ENCODE assay signal across 17 mouse cellular contexts in the genomic region with DNA sequence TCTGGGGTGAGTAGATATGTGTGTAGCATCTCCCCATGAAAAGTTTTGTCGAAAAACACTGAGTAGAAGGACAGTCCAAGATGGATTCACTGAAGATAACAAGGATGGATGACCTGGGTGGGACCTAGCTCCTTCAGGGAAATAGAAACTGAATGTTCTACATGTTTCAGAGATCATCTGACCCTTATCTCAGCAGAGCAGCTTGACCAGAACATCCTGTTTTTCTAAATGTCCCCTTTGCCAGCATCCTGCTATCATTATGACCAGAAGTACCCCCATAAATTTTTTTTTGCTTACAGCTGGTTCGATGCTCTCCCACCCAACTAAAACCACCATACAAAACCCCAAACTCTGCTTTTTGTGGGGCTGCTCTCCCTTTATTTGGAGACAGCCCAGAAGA. TPM values are rescaled to one million over a fixed set of nuclear protein-coding genes. Genes with fewer than 3 reads are reported as not detected.
DNase-seq lines count a peak whose midpoint lies in the region; ATAC-seq and TF ChIP-seq lines count a peak whose summit lies in the region.
"Had no signal": no experiment of that assay in that cellular context is flagged by ENCODE, and none has a peak within 500 bp of the region (broad histone marks: within the 10 kb centered on the region; RNA-seq: fewer than 3 reads in every experiment).

No protein-coding gene starts in this region.

- no peaks in the 10 kb centered on the region for H3K9me3 ChIP-seq in lung, postnatal 0 days (ENCODE audit: low read length)
- no peaks in the 10 kb centered on the region for H3K9me3 ChIP-seq in liver, embryonic 14.5 days (ENCODE audit: control insufficient read depth, low read length)
- H3K9me3 ChIP-seq in intestine, embryonic 16.5 days (ENCODE audit: control insufficient read depth, low read length) = no peaks in the 10 kb centered on the region
- H3K9me3 ChIP-seq: forebrain, embryonic 10.5 days; intestine, embryonic 15.5 days; limb, embryonic 15.5 days; midbrain, embryonic 12.5 days had no signal

- H3K4me1 ChIP-seq in lung, postnatal 0 days (ENCODE audit: insufficient read depth, low read depth, low read length) = no peaks in the 10 kb centered on the region
- H3K4me1 ChIP-seq in liver, embryonic 14.5 days (replicated peaks; ENCODE audit: control insufficient read depth in 2 of 2, insufficient read depth in 2 of 2, low read length in 1 of 2) = peaks cover 10 to 13% of the 10 kb centered on the region in 2 experiments
- H3K4me1 ChIP-seq in intestine, embryonic 16.5 days (ENCODE audit: control insufficient read depth, insufficient read depth, low read length) = no peaks in the 10 kb centered on the region
- H3K4me1 ChIP-seq: forebrain, embryonic 10.5 days; intestine, embryonic 15.5 days; limb, embryonic 15.5 days; midbrain, embryonic 12.5 days had no signal

- H3K27me3 ChIP-seq in lung, postnatal 0 days (replicated peaks; ENCODE audit: insufficient read depth, low read length) = no peaks in the 10 kb centered on the region
- no peaks in the 10 kb centered on the region for H3K27me3 ChIP-seq in liver, embryonic 14.5 days (ENCODE audit: control insufficient read depth, insufficient read depth, low read length)
- no peaks in the 10 kb centered on the region for H3K27me3 ChIP-seq in intestine, embryonic 16.5 days (replicated peaks; ENCODE audit: control insufficient read depth, insufficient read depth, low read length)
- H3K27me3 ChIP-seq: intestine, embryonic 15.5 days; limb, embryonic 15.5 days; midbrain, embryonic 12.5 days had no signal

- no peak for TF ChIP-seq CTCF in lung, postnatal 0 days (IDR thresholded peaks at IDR 0.05)
- TF ChIP-seq CTCF in liver, embryonic 14.5 days (IDR thresholded peaks at IDR 0.05; ENCODE audit: low read depth) = no peak

- peak; percentile 58; the same call in 1 of the 2 replicates for TF ChIP-seq EP300 in lung, postnatal 0 days (IDR thresholded peaks at IDR 0.05)
- TF ChIP-seq EP300 in liver, embryonic 14.5 days (IDR thresholded peaks at IDR 0.05; ENCODE audit: low read depth) = peak; percentile 68

- H3K36me3 ChIP-seq in lung, postnatal 0 days (ENCODE audit: insufficient read depth, low read length) = no peaks in the 10 kb centered on the region
- no peaks in the 10 kb centered on the region for H3K36me3 ChIP-seq in liver, embryonic 14.5 days (replicated peaks; ENCODE audit: control insufficient read depth, insufficient read depth, low read depth)
- no peaks in the 10 kb centered on the region for H3K36me3 ChIP-seq in intestine, embryonic 16.5 days (ENCODE audit: control insufficient read depth, insufficient read depth, low read length)
- H3K36me3 ChIP-seq: intestine, embryonic 15.5 days; midbrain, embryonic 12.5 days had no signal

- no peak overlapping the region for H3K4me3 ChIP-seq in lung, postnatal 0 days (ENCODE audit: low read depth, low read length)
- H3K4me3 ChIP-seq in liver, embryonic 14.5 days (ENCODE audit: insufficient read depth in 1 of 2, low read depth in 2 of 2, low read length in 2 of 2) = no peak overlapping the region
- H3K4me3 ChIP-seq in intestine, embryonic 16.5 days (ENCODE audit: low read length) = no peak overlapping the region
- H3K4me3 ChIP-seq: forebrain, embryonic 10.5 days; intestine, embryonic 15.5 days; layer of hippocampus, adult 2 months; limb, embryonic 15.5 days; midbrain, embryonic 12.5 days had no signal

- 71% methylated on average over 2 of the region's 2 CpGs for WGBS in lung, postnatal 0 days
- WGBS in liver, embryonic 14.5 days (ENCODE audit: insufficient replicate concordance) = 23% methylated on average over 2 of the region's 2 CpGs
- WGBS in intestine, embryonic 16.5 days = 63% methylated on average over 2 of the region's 2 CpGs

- no peak overlapping the region for H3K4me2 ChIP-seq in lung, postnatal 0 days (replicated peaks; ENCODE audit: low read depth, low read length)
- H3K4me2 ChIP-seq in liver, embryonic 14.5 days (ENCODE audit: low read depth) = no peak overlapping the region
- H3K4me2 ChIP-seq in intestine, embryonic 16.5 days (ENCODE audit: low read depth, low read length) = no peak overlapping the region
- H3K4me2 ChIP-seq: intestine, embryonic 15.5 days; limb, embryonic 15.5 days; midbrain, embryonic 12.5 days had no signal

- peak; percentile 10 for DNase-seq in adrenal gland, adult 2 months
- DNase-seq in adrenal gland, postnatal 10 days = no peak
- DNase-seq in lung, postnatal 0 days (ENCODE audit: low spot score) = peak; percentile 7
- no peak for DNase-seq in lung, postnatal 4 days
- peak; percentile 45 to 56 (median 46) for DNase-seq in liver, embryonic 14.5 days (ENCODE audit: low read depth in 3 of 3, low spot score in 3 of 3)
- no peak for DNase-seq in right cerebral cortex, adult 18-20 months
- DNase-seq in ovary, adult 18-20 months (ENCODE audit: low spot score) = no peak
- DNase-seq: adrenal gland, adult 8-10 months; cerebellum, postnatal 25 days; right cerebral cortex, postnatal 25 days; thymus, adult 2 months had no signal

- ATAC-seq in lung, postnatal 0 days = no peak
- ATAC-seq in liver, embryonic 14.5 days (ENCODE audit: insufficient read depth) = peak; percentile 87
- ATAC-seq in intestine, embryonic 16.5 days = no peak
- ATAC-seq: intestine, embryonic 15.5 days had no signal

- no peak overlapping the region for H3K9ac ChIP-seq in lung, postnatal 0 days (replicated peaks; ENCODE audit: low read depth)
- H3K9ac ChIP-seq in liver, embryonic 14.5 days (replicated peaks) = no peak overlapping the region
- H3K9ac ChIP-seq in intestine, embryonic 16.5 days (ENCODE audit: low read depth, low read length) = no peak overlapping the region
- H3K9ac ChIP-seq: intestine, embryonic 15.5 days; limb, embryonic 15.5 days; midbrain, embryonic 12.5 days had no signal

- H3K27ac ChIP-seq in lung, postnatal 0 days (ENCODE audit: low read length) = no peak overlapping the region
- peak overlapping the region; percentile 63 for H3K27ac ChIP-seq in liver, embryonic 14.5 days
- H3K27ac ChIP-seq in intestine, embryonic 16.5 days (ENCODE audit: low read length) = no peak overlapping the region
- H3K27ac ChIP-seq: forebrain, embryonic 10.5 days; intestine, embryonic 15.5 days; layer of hippocampus, adult 2 months; limb, embryonic 15.5 days; midbrain, embryonic 12.5 days had no signal

RNA-seq across cellular contexts. Expression of a gene that starts 13.7 kb away (rescaled TPM):
- 1 to 10 TPM; 8.7 to 9.1 TPM for total RNA-seq in adrenal gland, adult 2 months (2021)
- polyA plus RNA-seq in adrenal gland, adult 2 months (2012; rRNA removed) = 3.0 and 3.6 TPM in 2 replicates
- total RNA-seq in adrenal gland, postnatal 10 days (2021) = 10 to 100 TPM in 1 of 2 experiments, 1 to 10 TPM in 1; 8.5 to 12.3 TPM
- polyA plus RNA-seq in lung, postnatal 0 days (2015; fragmentation: Nextera tagmentation; extraction: Ambion mirVana) = 18.5 and 23.4 TPM in 2 replicates
- polyA plus RNA-seq in liver, embryonic 14.5 days (2012; rRNA removed) = 5.0 and 9.2 TPM in 2 replicates
- 10.0 and 12.8 TPM in 2 replicates for polyA plus RNA-seq in liver, embryonic 14.5 days (2014; fragmentation: Nextera tagmentation; extraction: Ambion mirVana)
- polyA plus RNA-seq in intestine, embryonic 16.5 days (2015; fragmentation: Nextera tagmentation; extraction: Ambion mirVana) = 16.2 and 19.7 TPM in 2 replicates

RNA-seq across cellular contexts. Expression of a gene that starts 13.7 kb away (rescaled TPM):
- total RNA-seq in adrenal gland, adult 2 months (2021) = 1 to 10 TPM; 6.3 to 9.3 TPM
- polyA plus RNA-seq in adrenal gland, adult 2 months (2012; rRNA removed) = 3.6 and 3.7 TPM in 2 replicates
- total RNA-seq in adrenal gland, postnatal 10 days (2021) = 10 to 100 TPM in 1 of 2 experiments, 1 to 10 TPM in 1; 6.1 to 11.4 TPM
- polyA plus RNA-seq in lung, postnatal 0 days (2015; fragmentation: Nextera tagmentation; extraction: Ambion mirVana) = 5.0 and 5.5 TPM in 2 replicates
- polyA plus RNA-seq in liver, embryonic 14.5 days (2012; rRNA removed) = 3.8 and 5.7 TPM in 2 replicates
- 4.2 and 4.5 TPM in 2 replicates for polyA plus RNA-seq in liver, embryonic 14.5 days (2014; fragmentation: Nextera tagmentation; extraction: Ambion mirVana)
- polyA plus RNA-seq in intestine, embryonic 16.5 days (2015; fragmentation: Nextera tagmentation; extraction: Ambion mirVana) = 7.1 and 7.7 TPM in 2 replicates

RNA-seq across cellular contexts. Expression of a gene that starts 13.8 kb away (rescaled TPM):
- 10 to 100 TPM; 33.6 to 46.1 TPM for total RNA-seq in adrenal gland, adult 2 months (2021)
- polyA plus RNA-seq in adrenal gland, adult 2 months (2012; rRNA removed) = 0.69 and 2.2 TPM in 2 replicates
- 10 to 100 TPM; 22.6 to 29.7 TPM for total RNA-seq in adrenal gland, postnatal 10 days (2021)
- 27.9 and 30.0 TPM in 2 replicates for polyA plus RNA-seq in lung, postnatal 0 days (2015; fragmentation: Nextera tagmentation; extraction: Ambion mirVana)
- 5.2 and 11.0 TPM in 2 replicates for polyA plus RNA-seq in liver, embryonic 14.5 days (2012; rRNA removed)
- polyA plus RNA-seq in liver, embryonic 14.5 days (2014; fragmentation: Nextera tagmentation; extraction: Ambion mirVana) = 32.1 and 33.8 TPM in 2 replicates
- 59.5 and 64.8 TPM in 2 replicates for polyA plus RNA-seq in intestine, embryonic 16.5 days (2015; fragmentation: Nextera tagmentation; extraction: Ambion mirVana)

RNA-seq across cellular contexts. Expression of a gene that starts 20.3 kb away (rescaled TPM):
- 10 to 100 TPM in 1 of 2 experiments, 1 to 10 TPM in 1; 6.9 to 11.3 TPM for total RNA-seq in adrenal gland, adult 2 months (2021)
- 0.43 and 0.56 TPM in 2 replicates for polyA plus RNA-seq in adrenal gland, adult 2 months (2012; rRNA removed)
- total RNA-seq in adrenal gland, postnatal 10 days (2021) = 1 to 10 TPM; 6.6 to 6.9 TPM
- polyA plus RNA-seq in lung, postnatal 0 days (2015; fragmentation: Nextera tagmentation; extraction: Ambion mirVana) = 1.0 and 1.3 TPM in 2 replicates
- polyA plus RNA-seq in liver, embryonic 14.5 days (2012; rRNA removed) = 0.21 and 0.46 TPM in 2 replicates
- polyA plus RNA-seq in liver, embryonic 14.5 days (2014; fragmentation: Nextera tagmentation; extraction: Ambion mirVana) = 1.8 and 2.8 TPM in 2 replicates
- 1.1 TPM in 2 replicates for polyA plus RNA-seq in intestine, embryonic 16.5 days (2015; fragmentation: Nextera tagmentation; extraction: Ambion mirVana)

RNA-seq across cellular contexts. Expression of a gene that starts 20.5 kb away (rescaled TPM):
- total RNA-seq in adrenal gland, adult 2 months (2021) = 100 to 1,000 TPM in 1 of 2 experiments, 10 to 100 TPM in 1; 81.2 to 107 TPM
- 2.8 and 3.2 TPM in 2 replicates for polyA plus RNA-seq in adrenal gland, adult 2 months (2012; rRNA removed)
- 100 to 1,000 TPM in 1 of 2 experiments, 10 to 100 TPM in 1; 94.7 to 104 TPM for total RNA-seq in adrenal gland, postnatal 10 days (2021)
- 40.1 and 47.3 TPM in 2 replicates for polyA plus RNA-seq in lung, postnatal 0 days (2015; fragmentation: Nextera tagmentation; extraction: Ambion mirVana)
- 5.7 and 10.9 TPM in 2 replicates for polyA plus RNA-seq in liver, embryonic 14.5 days (2012; rRNA removed)
- 42.2 and 44.8 TPM in 2 replicates for polyA plus RNA-seq in liver, embryonic 14.5 days (2014; fragmentation: Nextera tagmentation; extraction: Ambion mirVana)
- 54.7 and 55.7 TPM in 2 replicates for polyA plus RNA-seq in intestine, embryonic 16.5 days (2015; fragmentation: Nextera tagmentation; extraction: Ambion mirVana)

Comparison
In these comparisons a context has a peak if more than half of its experiments do, and no peak if none do; other contexts are left out.
1. DNase-seq: peak in adrenal gland, adult 2 months (single experiment), lung, postnatal 0 days (single experiment) and liver, embryonic 14.5 days (3 of 3); none in adrenal gland, postnatal 10 days (single experiment), lung, postnatal 4 days (0 of 2), right cerebral cortex, adult 18-20 months (single experiment) and ovary, adult 18-20 months (single experiment).